Comparison of ENCODE assay signal across 23 mouse cellular contexts in the genomic region with DNA sequence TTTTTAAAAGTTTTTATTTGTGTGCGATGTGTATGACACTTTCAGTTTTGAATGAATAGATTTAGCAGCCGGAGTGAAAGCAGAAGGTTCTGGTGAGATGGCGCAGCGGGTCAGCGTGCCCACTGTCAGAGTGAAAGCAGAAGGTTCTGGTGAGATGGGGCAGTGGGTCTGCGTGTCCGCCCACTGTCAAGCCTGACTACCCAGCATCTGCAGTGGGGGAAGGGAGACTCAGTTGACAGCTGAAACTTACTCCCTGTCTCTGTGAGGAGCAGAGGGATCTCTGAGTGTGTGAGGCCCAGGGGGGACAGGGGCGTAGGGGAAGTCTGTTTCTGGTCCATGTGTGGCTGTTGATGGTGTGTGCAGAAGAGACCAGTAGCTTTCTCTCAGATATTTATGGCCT. TPM values are rescaled to one million over a fixed set of nuclear protein-coding genes. Genes with fewer than 3 reads are reported as not detected.
DNase-seq lines count a peak whose midpoint lies in the region; ATAC-seq and TF ChIP-seq lines count a peak whose summit lies in the region.
"Had no signal": no experiment of that assay in that cellular context is flagged by ENCODE, and none has a peak within 500 bp of the region (broad histone marks: within the 10 kb centered on the region; RNA-seq: fewer than 3 reads in every experiment).

No protein-coding gene starts in this region.

- H3K4me2 ChIP-seq in hindbrain, embryonic 11.5 days (replicated peaks; ENCODE audit: low read depth, low read length) = no peak overlapping the region
- no peak overlapping the region for H3K4me2 ChIP-seq in hindbrain, embryonic 13.5 days
- no peak overlapping the region for H3K4me2 ChIP-seq in lung, postnatal 0 days (replicated peaks; ENCODE audit: low read depth, low read length)
- H3K4me2 ChIP-seq in intestine, postnatal 0 days (replicated peaks; ENCODE audit: low read depth) = 0 out of 2 replicates have a peak overlapping the region, but pooled peaks have one; percentile 4
- H3K4me2 ChIP-seq: forebrain, embryonic 13.5 days; heart, embryonic 15.5 days had no signal

- 0 out of 2 replicates have a peak overlapping the region, but pooled peaks have one; percentile 7 for H3K9ac ChIP-seq in hindbrain, embryonic 11.5 days (ENCODE audit: low read depth, low read length)
- H3K9ac ChIP-seq in hindbrain, embryonic 13.5 days = no peak overlapping the region
- H3K9ac ChIP-seq in lung, postnatal 0 days (replicated peaks; ENCODE audit: low read depth) = no peak overlapping the region
- no peak overlapping the region for H3K9ac ChIP-seq in MEL (ENCODE audit: control insufficient read depth, low read depth, low read length, poor library complexity, severe bottlenecking)
- H3K9ac ChIP-seq in intestine, postnatal 0 days (ENCODE audit: low read depth, low read length) = no peak overlapping the region
- H3K9ac ChIP-seq: forebrain, embryonic 13.5 days; heart, embryonic 15.5 days had no signal

- TF ChIP-seq EP300 in lung, postnatal 0 days (IDR thresholded peaks at IDR 0.05) = no peak
- no peak for TF ChIP-seq EP300 in MEL (IDR thresholded peaks at IDR 0.05; ENCODE audit: low read depth in 1 of 2, low read length in 2 of 2)

- no peaks in the 10 kb centered on the region for H3K27me3 ChIP-seq in hindbrain, embryonic 11.5 days (ENCODE audit: control insufficient read depth, insufficient read depth, low read length)
- H3K27me3 ChIP-seq in hindbrain, embryonic 13.5 days = no peaks in the 10 kb centered on the region
- no peaks in the 10 kb centered on the region for H3K27me3 ChIP-seq in lung, postnatal 0 days (replicated peaks; ENCODE audit: insufficient read depth, low read length)
- H3K27me3 ChIP-seq in MEL (ENCODE audit: control insufficient read depth in 1 of 2, insufficient read depth in 2 of 2, low read length in 2 of 2) = no peaks in the 10 kb centered on the region
- H3K27me3 ChIP-seq in intestine, postnatal 0 days (replicated peaks; ENCODE audit: control insufficient read depth, insufficient read depth, low read length) = no peaks in the 10 kb centered on the region
- H3K27me3 ChIP-seq: forebrain, embryonic 13.5 days; heart, embryonic 15.5 days had no signal

- H3K4me3 ChIP-seq in hindbrain, embryonic 11.5 days (ENCODE audit: low read depth, low read length) = no peak overlapping the region
- no peak overlapping the region for H3K4me3 ChIP-seq in hindbrain, embryonic 13.5 days
- no peak overlapping the region for H3K4me3 ChIP-seq in lung, postnatal 0 days (ENCODE audit: low read depth, low read length)
- no peak overlapping the region for H3K4me3 ChIP-seq in MEL (ENCODE audit: control insufficient read depth in 1 of 2, insufficient read depth in 1 of 2, low read depth in 2 of 2, low read length in 2 of 2)
- H3K4me3 ChIP-seq in intestine, postnatal 0 days (ENCODE audit: low read depth, low read length) = no peak overlapping the region
- H3K4me3 ChIP-seq: forebrain, embryonic 13.5 days; heart, embryonic 15.5 days; hindbrain, embryonic 10.5 days had no signal

- ATAC-seq in hindbrain, embryonic 11.5 days (ENCODE audit: low FRiP score) = no peak
- ATAC-seq in hindbrain, embryonic 13.5 days (ENCODE audit: low FRiP score) = no peak
- ATAC-seq in lung, postnatal 0 days = no peak
- no peak for ATAC-seq in intestine, postnatal 0 days
- ATAC-seq: CD4-positive, CD25-positive, alpha-beta regulatory T cell, adult 4 months; forebrain, embryonic 13.5 days had no signal

- no peak for TF ChIP-seq RAD21 in MEL (IDR thresholded peaks at IDR 0.05; ENCODE audit: low read depth, low read length)

- no peak for DNase-seq in hindbrain, embryonic 11.5 days (ENCODE audit: low spot score)
- no peak for DNase-seq in lung, postnatal 0 days (ENCODE audit: low spot score)
- DNase-seq in lung, adult 18-20 months = no peak
- DNase-seq in MEL (ENCODE audit: low read depth, low spot score) = peak; percentile 52
- DNase-seq in ovary, postnatal 36 days (ENCODE audit: low spot score) = no peak
- DNase-seq: cerebellum, adult 11 months; cerebellum, postnatal 14 days; embryo, embryonic 11 days; gastrocnemius, postnatal 25 days; kidney, postnatal 4 days had no signal

- H3K36me3 ChIP-seq in hindbrain, embryonic 11.5 days (ENCODE audit: control insufficient read depth, insufficient read depth, low read length) = peaks cover 23% of the 10 kb centered on the region
- H3K36me3 ChIP-seq in hindbrain, embryonic 13.5 days = peaks cover 48% of the 10 kb centered on the region
- H3K36me3 ChIP-seq in lung, postnatal 0 days (ENCODE audit: insufficient read depth, low read length) = peaks cover 9% of the 10 kb centered on the region; the same call in 1 of the 2 replicates
- peaks cover 0 to 13% of the 10 kb centered on the region in 2 experiments; a peak in 2 of 4 replicates for H3K36me3 ChIP-seq in MEL (ENCODE audit: control insufficient read depth in 1 of 2, insufficient read depth in 2 of 2, low read length in 2 of 2)
- peaks cover 38% of the 10 kb centered on the region for H3K36me3 ChIP-seq in intestine, postnatal 0 days (ENCODE audit: control insufficient read depth, insufficient read depth)

- TF ChIP-seq CTCF in lung, postnatal 0 days (IDR thresholded peaks at IDR 0.05) = no peak
- TF ChIP-seq CTCF in MEL (IDR thresholded peaks at IDR 0.05 in 2 of 3, conservative IDR thresholded peaks at IDR 0.05 in 1 of 3; ENCODE audit: control insufficient read depth in 1 of 3, insufficient read depth in 1 of 3, low read depth in 2 of 3, low read length in 3 of 3, poor library complexity in 1 of 3, severe bottlenecking in 1 of 3) = no peak
- TF ChIP-seq CTCF in intestine, postnatal 0 days (IDR thresholded peaks at IDR 0.05; ENCODE audit: low read depth) = no peak

- no peaks in the 10 kb centered on the region for H3K9me3 ChIP-seq in hindbrain, embryonic 11.5 days (ENCODE audit: control insufficient read depth, low read length)
- H3K9me3 ChIP-seq in hindbrain, embryonic 13.5 days = no peaks in the 10 kb centered on the region
- no peaks in the 10 kb centered on the region for H3K9me3 ChIP-seq in lung, postnatal 0 days (ENCODE audit: low read length)
- H3K9me3 ChIP-seq in MEL (replicated peaks; ENCODE audit: insufficient read depth, low read length) = no peaks in the 10 kb centered on the region
- H3K9me3 ChIP-seq in intestine, postnatal 0 days (ENCODE audit: control insufficient read depth) = no peaks in the 10 kb centered on the region
- H3K9me3 ChIP-seq: forebrain, embryonic 13.5 days; G1E; heart, embryonic 15.5 days; hindbrain, embryonic 10.5 days had no signal

- no peak overlapping the region for H3K27ac ChIP-seq in hindbrain, embryonic 11.5 days (ENCODE audit: low read depth, low read length)
- H3K27ac ChIP-seq in hindbrain, embryonic 13.5 days = no peak overlapping the region
- 0 out of 2 replicates have a peak overlapping the region, but pooled peaks have one; percentile 14 for H3K27ac ChIP-seq in lung, postnatal 0 days (ENCODE audit: low read length)
- H3K27ac ChIP-seq in MEL (ENCODE audit: control insufficient read depth, low read depth, low read length) = no peak overlapping the region
- peak overlapping the region; percentile 36; the same call in 1 of the 2 replicates for H3K27ac ChIP-seq in intestine, postnatal 0 days (ENCODE audit: low read depth, low read length)
- H3K27ac ChIP-seq: forebrain, embryonic 13.5 days; heart, embryonic 15.5 days; hindbrain, embryonic 10.5 days had no signal

- H3K79me2 ChIP-seq in MEL (ENCODE audit: control insufficient read depth, insufficient read depth, low read length, poor library complexity) = peaks cover 9% of the 10 kb centered on the region

- 81% methylated on average over 8 of the region's 8 CpGs for WGBS in hindbrain, embryonic 11.5 days
- 82% methylated on average over 8 of the region's 8 CpGs for WGBS in hindbrain, embryonic 13.5 days
- WGBS in lung, postnatal 0 days = 83% methylated on average over 8 of the region's 8 CpGs
- WGBS in intestine, postnatal 0 days = 78% methylated on average over 8 of the region's 8 CpGs

- H3K4me1 ChIP-seq in hindbrain, embryonic 11.5 days (replicated peaks; ENCODE audit: control insufficient read depth, insufficient read depth, low read length) = no peaks in the 10 kb centered on the region; the same call in 1 of the 2 replicates
- peaks cover 14% of the 10 kb centered on the region for H3K4me1 ChIP-seq in hindbrain, embryonic 13.5 days (replicated peaks)
- no peaks in the 10 kb centered on the region for H3K4me1 ChIP-seq in lung, postnatal 0 days (ENCODE audit: insufficient read depth, low read depth, low read length)
- H3K4me1 ChIP-seq in MEL (ENCODE audit: control insufficient read depth in 1 of 2, insufficient read depth in 2 of 2, low read length in 2 of 2) = peaks cover 3 to 29% of the 10 kb centered on the region in 2 experiments
- peaks cover 3% of the 10 kb centered on the region; the same call in 1 of the 2 replicates for H3K4me1 ChIP-seq in intestine, postnatal 0 days (replicated peaks; ENCODE audit: control insufficient read depth, insufficient read depth, low read length)

- peak in 1 of 2 experiments; percentile 29; a peak in 1 of 4 replicates for TF ChIP-seq POLR2A in MEL (IDR thresholded peaks at IDR 0.05; ENCODE audit: control insufficient read depth in 1 of 2, insufficient read depth in 1 of 2, low read depth in 1 of 2, low read length in 2 of 2, poor library complexity in 1 of 2)

RNA-seq across cellular contexts. Expression of gene Rps11, which starts 6.7 kb away (rescaled TPM):
- polyA plus RNA-seq in hindbrain, embryonic 11.5 days (2014; fragmentation: Nextera tagmentation; extraction: Ambion mirVana) = 1,346 and 1,389 TPM in 2 replicates
- polyA plus RNA-seq in hindbrain, embryonic 13.5 days (2015; fragmentation: Nextera tagmentation; extraction: Ambion mirVana) = 994 and 999 TPM in 2 replicates
- polyA plus RNA-seq in lung, postnatal 0 days (2015; fragmentation: Nextera tagmentation; extraction: Ambion mirVana) = 972 and 1,016 TPM in 2 replicates
- 2,482 and 2,708 TPM in 2 replicates for total RNA-seq in MEL (2012; rRNA removed)
- polyA plus RNA-seq in MEL (2012; ENCODE audit: insufficient read depth in 1 of 2, insufficient read length in 2 of 2, low read depth in 1 of 2, low replicate concordance in 2 of 2, missing spikeins in 1 of 2) = 1,000 to 10,000 TPM; 3,189 to 5,434 TPM
- 1,691 and 1,755 TPM in 2 replicates for polyA plus RNA-seq in intestine, postnatal 0 days (2015; fragmentation: Nextera tagmentation; extraction: Ambion mirVana)

RNA-seq across cellular contexts. Expression of gene Rpl13a, which starts 11.0 kb away (rescaled TPM):
- 1,145 and 1,168 TPM in 2 replicates for polyA plus RNA-seq in hindbrain, embryonic 11.5 days (2014; fragmentation: Nextera tagmentation; extraction: Ambion mirVana)
- polyA plus RNA-seq in hindbrain, embryonic 13.5 days (2015; fragmentation: Nextera tagmentation; extraction: Ambion mirVana) = 770 and 846 TPM in 2 replicates
- 1,107 and 1,148 TPM in 2 replicates for polyA plus RNA-seq in lung, postnatal 0 days (2015; fragmentation: Nextera tagmentation; extraction: Ambion mirVana)
- 2,773 and 3,160 TPM in 2 replicates for total RNA-seq in MEL (2012; rRNA removed)
- polyA plus RNA-seq in MEL (2012; ENCODE audit: insufficient read depth in 1 of 2, insufficient read length in 2 of 2, low read depth in 1 of 2, low replicate concordance in 2 of 2, missing spikeins in 1 of 2) = 1,000 to 10,000 TPM; 2,091 to 3,727 TPM
- 1,616 and 1,752 TPM in 2 replicates for polyA plus RNA-seq in intestine, postnatal 0 days (2015; fragmentation: Nextera tagmentation; extraction: Ambion mirVana)

RNA-seq across cellular contexts. Expression of gene Fcgrt, which starts 13.9 kb away (rescaled TPM):
- 12.9 and 13.2 TPM in 2 replicates for polyA plus RNA-seq in hindbrain, embryonic 11.5 days (2014; fragmentation: Nextera tagmentation; extraction: Ambion mirVana)
- polyA plus RNA-seq in hindbrain, embryonic 13.5 days (2015; fragmentation: Nextera tagmentation; extraction: Ambion mirVana) = 26.9 and 28.3 TPM in 2 replicates
- 138 and 143 TPM in 2 replicates for polyA plus RNA-seq in lung, postnatal 0 days (2015; fragmentation: Nextera tagmentation; extraction: Ambion mirVana)
- total RNA-seq in MEL (2012; rRNA removed) = 0.26 and 0.27 TPM in 2 replicates
- polyA plus RNA-seq in MEL (2012; ENCODE audit: insufficient read depth in 1 of 2, insufficient read length in 2 of 2, low read depth in 1 of 2, low replicate concordance in 2 of 2, missing spikeins in 1 of 2) = 1 to 10 TPM in 1 of 2 experiments, not detected in 1; 1.7 TPM
- polyA plus RNA-seq in intestine, postnatal 0 days (2015; fragmentation: Nextera tagmentation; extraction: Ambion mirVana) = 2,929 and 3,267 TPM in 2 replicates
- total RNA-seq: G1E had no signal
- polyA plus RNA-seq: G1E had no signal

RNA-seq across cellular contexts. Expression of gene Gm45713, which starts 18.5 kb away (rescaled TPM):
- 0.47 TPM in 1 of 2 replicates, not detected in the other for polyA plus RNA-seq in hindbrain, embryonic 11.5 days (2014; fragmentation: Nextera tagmentation; extraction: Ambion mirVana)
- 0.14 TPM in 1 of 2 replicates, not detected in the other for polyA plus RNA-seq in hindbrain, embryonic 13.5 days (2015; fragmentation: Nextera tagmentation; extraction: Ambion mirVana)
- polyA plus RNA-seq in lung, postnatal 0 days (2015; fragmentation: Nextera tagmentation; extraction: Ambion mirVana) = 0.62 and 0.96 TPM in 2 replicates
- total RNA-seq in MEL (2012; rRNA removed) = 0.69 and 3.9 TPM in 2 replicates
- polyA plus RNA-seq in MEL (2012; ENCODE audit: insufficient read depth in 1 of 2, insufficient read length in 2 of 2, low read depth in 1 of 2, low replicate concordance in 2 of 2, missing spikeins in 1 of 2) = not detected
- polyA plus RNA-seq in intestine, postnatal 0 days (2015; fragmentation: Nextera tagmentation; extraction: Ambion mirVana) = 0.70 and 0.82 TPM in 2 replicates
- total RNA-seq: adrenal gland, adult 2 months; gastrocnemius, postnatal 25 days; layer of hippocampus, postnatal 25 days; left cerebral cortex, postnatal 14 days; liver, adult 2 months; megakaryocyte, adult 5-6 weeks had no signal
- polyA plus RNA-seq: CD4-positive, CD25-positive, alpha-beta regulatory T cell, adult 4 months; heart, embryonic 15.5 days; liver, adult 2 months; neural tube, embryonic 14.5 days had no signal

RNA-seq across cellular contexts. Expression of gene Flt3l, which starts 18.7 kb away (rescaled TPM):
- polyA plus RNA-seq in hindbrain, embryonic 11.5 days (2014; fragmentation: Nextera tagmentation; extraction: Ambion mirVana) = 1.5 and 1.6 TPM in 2 replicates
- 1.4 and 1.6 TPM in 2 replicates for polyA plus RNA-seq in hindbrain, embryonic 13.5 days (2015; fragmentation: Nextera tagmentation; extraction: Ambion mirVana)
- polyA plus RNA-seq in lung, postnatal 0 days (2015; fragmentation: Nextera tagmentation; extraction: Ambion mirVana) = 5.1 and 6.1 TPM in 2 replicates
- 9.5 and 13.0 TPM in 2 replicates for total RNA-seq in MEL (2012; rRNA removed)
- polyA plus RNA-seq in MEL (2012; ENCODE audit: insufficient read depth in 1 of 2, insufficient read length in 2 of 2, low read depth in 1 of 2, low replicate concordance in 2 of 2, missing spikeins in 1 of 2) = 10 to 100 TPM in 1 of 2 experiments, not detected in 1; 35.4 TPM
- polyA plus RNA-seq in intestine, postnatal 0 days (2015; fragmentation: Nextera tagmentation; extraction: Ambion mirVana) = 2.1 and 2.7 TPM in 2 replicates

Comparison
In these comparisons a context has a peak if more than half of its experiments do, and no peak if none do; other contexts are left out.
1. H3K27ac ChIP-seq: peak in lung, postnatal 0 days (single experiment) and intestine, postnatal 0 days (single experiment); none in hindbrain, embryonic 11.5 days (single experiment), hindbrain, embryonic 13.5 days (single experiment) and MEL (single experiment).
2. RNA of gene Fcgrt, which starts 13.9 kb away (polyA plus RNA-seq): 2,929 to 3,267 TPM in intestine, postnatal 0 days; 138 to 143 TPM in lung, postnatal 0 days, 26.9 to 28.3 TPM in hindbrain, embryonic 13.5 days, 12.9 to 13.2 TPM in hindbrain, embryonic 11.5 days and 1.7 TPM in MEL; every median in the first group is over 10 times any median in the second.